Mouse (Mus musculus) stomach, postnatal 0 days (tissue): ENCODE results near the gene Cdh1.

Experiments
- CTCF ChIP-seq: IDR thresholded peaks from 2 replicates; pipeline ENCODE4 v1.5.1; 2016; ENCODE audit warnings: antibody characterized with exemption, low read depth, mild to moderate bottlenecking, moderate library complexity
- EP300 ChIP-seq: optimal IDR thresholded peaks from 2 replicates; pipeline ENCODE3; 2016; ENCODE audit warnings: antibody characterized with exemption

- TF ChIP-seq CTCF, result peak; percentile 99
- no peak for TF ChIP-seq EP300
Observed at GRCm38 (mm10) chr8:106561097-106561865, 41.9 kb upstream of the Cdh1 start.
